Mouse (Mus musculus): ENCODE measurements around the gene Ncln.

DNA sequence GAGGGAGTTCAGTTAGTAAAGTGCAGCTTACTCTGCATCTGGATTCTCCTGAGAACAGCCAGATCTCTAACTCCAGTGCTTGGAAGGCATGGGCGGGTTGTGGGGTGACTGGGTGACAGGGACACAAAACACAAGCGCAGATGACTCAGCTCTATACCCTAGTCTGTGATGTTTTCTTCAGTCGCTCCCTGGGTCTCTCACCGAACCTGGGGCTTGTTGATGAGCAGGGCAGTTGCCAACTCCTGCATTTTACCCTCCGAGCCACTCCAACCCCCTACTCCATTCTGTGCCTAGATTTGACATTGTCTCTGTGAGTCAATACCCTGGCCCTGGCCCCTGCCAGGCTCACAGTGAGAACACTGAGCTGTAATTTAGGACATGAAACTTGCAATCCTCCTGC lies 5.7 kb upstream of the Ncln start:
- TF ChIP-seq POLR2A (IDR thresholded peaks at IDR 0.05; ENCODE audit: low read depth, low read length) (no peak), CTCF (IDR thresholded peaks at IDR 0.05; ENCODE audit: extremely low read depth, insufficient read length, insufficient replicate concordance, low read depth, low read length) (no peak)
